Mouse (Mus musculus) layer of hippocampus, adult 2 months (tissue): ENCODE results near the gene Otx1. TPM values are rescaled to one million over a fixed set of nuclear protein-coding genes. Genes with fewer than 3 reads are reported as not detected.

Experiments
- DNase-seq, 2 experiments: peaks; one replicate each; pipeline ENCODE4 v3.0.0; 2022; ENCODE audit warnings: low spot score in 2 of 2
- H3K27ac ChIP-seq: fragments of 200-600 bp; 2 replicates; pipeline ENCODE4 v1.8.1; 2022
- H3K4me3 ChIP-seq: fragments of 200-600 bp; 2 replicates; pipeline ENCODE4 v1.8.1; 2022; ENCODE audit warnings: mild to moderate bottlenecking
- CTCF ChIP-seq: fragments of 200-600 bp; conservative IDR thresholded peaks from 2 replicates; pipeline ENCODE4 v1.8.1; 2022; ENCODE audit warnings: antibody characterized with exemption, mild to moderate bottlenecking, moderate library complexity
- total RNA-seq, 2 experiments: library from RNA; stranded (reverse); gene quantifications; 2 replicates each; pipeline ENCODE4 v1.2.3; 2021

Gene Otx1
- total RNA-seq, 2 experiments from 2014 or later = 3.6 to 4.2 TPM

DNA sequence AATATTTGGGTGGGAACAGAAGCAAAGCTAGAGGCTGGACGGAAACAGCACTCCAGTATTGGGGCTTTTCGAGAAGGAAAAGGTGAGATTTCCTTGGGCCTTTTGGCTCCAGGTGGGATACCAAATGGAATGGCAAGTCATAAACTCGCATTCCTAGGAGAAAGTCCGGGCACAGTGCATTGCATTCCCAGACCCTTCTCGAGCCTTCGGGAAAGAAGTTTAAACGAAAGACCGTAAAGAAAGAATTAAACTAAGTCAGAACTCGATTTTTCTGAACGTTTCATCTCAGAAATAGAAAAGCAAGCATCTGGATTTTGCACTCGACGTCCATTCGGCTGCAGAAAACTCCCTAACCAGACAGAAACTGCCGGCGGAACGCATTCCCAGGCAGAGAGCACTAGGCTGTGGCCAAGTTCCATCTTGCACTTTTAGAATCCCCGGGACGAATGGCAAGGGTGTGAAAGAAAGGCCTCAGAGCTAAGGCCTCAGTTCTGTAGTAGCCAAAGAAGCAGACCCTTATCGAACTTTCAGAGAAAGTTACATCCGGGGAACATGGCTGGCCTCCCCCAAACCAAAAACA, 5.0 kb downstream of the Otx1 start:
- no peak for DNase-seq
- Histone ChIP-seq H3K27ac (peak overlapping the region; percentile 46; the same call in 1 of the 2 replicates), H3K4me3 (peak overlapping the region; percentile 17; the same call in 1 of the 2 replicates)
- TF ChIP-seq CTCF = no peak

DNA sequence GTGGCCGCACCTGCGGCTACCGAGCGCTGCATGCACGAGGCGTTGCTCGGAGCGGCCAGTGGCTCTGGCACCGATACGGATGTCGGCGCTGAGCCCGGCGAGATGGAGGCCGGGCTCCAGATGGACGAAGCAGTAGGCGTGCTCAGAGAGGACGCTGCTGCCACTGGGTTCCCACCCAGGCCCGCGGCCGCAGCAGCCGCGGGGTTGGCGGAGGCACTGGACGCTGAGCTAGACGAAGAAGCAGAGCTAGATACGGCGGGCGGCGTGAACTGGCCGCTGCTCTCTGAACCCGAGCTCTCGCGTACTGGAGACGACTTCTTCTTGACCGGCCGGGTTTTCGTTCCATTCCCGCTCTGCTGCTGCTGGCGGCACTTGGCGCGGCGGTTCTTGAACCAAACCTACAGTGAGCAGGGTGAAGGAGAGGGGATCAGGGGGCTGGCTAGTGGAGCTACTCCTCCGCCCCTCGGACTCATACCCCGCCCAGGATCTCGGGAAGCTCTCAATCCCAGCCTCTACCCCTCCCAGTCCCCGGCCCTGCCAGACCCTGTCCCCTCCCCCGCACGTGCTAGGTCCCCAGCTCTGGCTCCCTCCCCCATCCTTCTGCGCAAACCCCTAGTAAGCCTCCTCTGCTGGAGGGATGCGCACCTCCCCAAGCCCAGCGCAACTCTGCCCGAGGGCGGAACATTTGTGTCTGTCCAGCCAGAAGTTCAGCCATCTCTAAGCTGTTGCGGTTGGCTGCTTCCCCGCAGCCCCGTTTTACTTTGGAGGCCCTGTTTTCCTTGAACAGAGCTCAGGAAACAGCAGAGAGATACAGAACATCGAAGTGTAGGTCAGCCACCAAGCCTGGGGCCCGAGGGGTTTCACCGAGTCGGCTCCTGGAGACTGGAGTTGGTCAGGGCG, 5.8 kb downstream of the Otx1 start:
- DNase-seq = peak in 1 of 2 experiments; percentile 37
- no peak for TF ChIP-seq CTCF
- peak overlapping the region; percentile 40 for H3K4me3 ChIP-seq
- peak overlapping the region; percentile 46; the same call in 1 of the 2 replicates for H3K27ac ChIP-seq

DNA sequence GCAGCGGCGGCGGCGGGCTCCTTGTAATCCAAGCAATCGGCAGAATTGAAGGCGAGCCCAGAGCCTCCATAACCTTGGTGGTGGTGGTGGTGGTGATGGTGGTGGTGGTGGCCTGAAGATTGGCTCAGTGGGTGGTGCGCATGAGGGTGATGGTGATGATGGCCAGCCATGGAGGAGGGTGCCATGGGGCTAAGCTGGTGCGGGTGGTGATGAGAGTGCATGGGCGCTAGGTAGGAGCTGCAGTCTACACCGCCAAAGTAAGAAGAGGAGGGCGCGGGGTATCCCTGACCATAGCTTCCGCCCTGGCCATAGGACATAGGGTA, 6.4 kb downstream of the Otx1 start:
- Histone ChIP-seq H3K27ac (peak overlapping the region; percentile 43; the same call in 1 of the 2 replicates), H3K4me3 (peak overlapping the region; percentile 40)
- no peak for DNase-seq
- no peak for TF ChIP-seq CTCF

DNA sequence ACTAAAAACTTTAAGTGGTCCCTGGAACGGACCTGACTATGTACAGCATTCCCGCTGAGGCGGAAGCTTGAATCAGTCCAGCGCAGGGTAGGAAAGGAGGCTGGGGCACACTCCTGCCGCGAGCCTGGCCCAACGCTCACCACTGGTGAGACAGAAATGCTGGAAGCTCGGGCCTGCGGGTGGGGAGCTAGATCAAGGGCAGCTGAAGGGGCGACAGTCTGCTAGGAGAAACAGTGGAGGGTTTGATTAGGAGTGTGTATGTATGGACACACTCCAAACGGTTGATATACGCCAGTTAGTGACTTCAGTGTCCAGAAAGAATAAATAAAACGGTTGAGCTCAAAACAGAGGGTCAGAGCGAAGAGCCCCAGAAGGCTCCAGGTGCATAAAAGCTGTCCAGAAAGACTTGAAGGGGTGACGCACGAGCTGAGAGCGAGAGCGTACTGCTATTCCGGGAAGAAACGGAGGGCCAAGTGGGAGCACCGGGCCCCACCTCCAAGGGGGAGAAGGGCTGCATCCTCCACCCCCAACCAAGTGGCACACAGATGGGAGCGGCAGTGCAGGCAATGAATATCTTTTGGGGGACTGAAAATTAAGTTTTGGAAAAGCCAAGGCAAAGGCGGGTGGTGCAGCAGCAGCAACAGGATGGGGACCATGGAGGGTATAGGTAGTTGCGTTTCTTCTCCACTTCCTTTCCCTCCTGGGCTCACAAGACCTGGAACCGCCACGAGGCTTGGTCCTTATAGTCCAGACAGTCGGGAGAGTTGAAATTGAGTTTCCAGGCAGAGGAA, 7.0 kb downstream of the Otx1 start:
- H3K4me3 ChIP-seq = no peak overlapping the region
- TF ChIP-seq CTCF = no peak
- no peak overlapping the region for H3K27ac ChIP-seq
- no peak for DNase-seq

DNA sequence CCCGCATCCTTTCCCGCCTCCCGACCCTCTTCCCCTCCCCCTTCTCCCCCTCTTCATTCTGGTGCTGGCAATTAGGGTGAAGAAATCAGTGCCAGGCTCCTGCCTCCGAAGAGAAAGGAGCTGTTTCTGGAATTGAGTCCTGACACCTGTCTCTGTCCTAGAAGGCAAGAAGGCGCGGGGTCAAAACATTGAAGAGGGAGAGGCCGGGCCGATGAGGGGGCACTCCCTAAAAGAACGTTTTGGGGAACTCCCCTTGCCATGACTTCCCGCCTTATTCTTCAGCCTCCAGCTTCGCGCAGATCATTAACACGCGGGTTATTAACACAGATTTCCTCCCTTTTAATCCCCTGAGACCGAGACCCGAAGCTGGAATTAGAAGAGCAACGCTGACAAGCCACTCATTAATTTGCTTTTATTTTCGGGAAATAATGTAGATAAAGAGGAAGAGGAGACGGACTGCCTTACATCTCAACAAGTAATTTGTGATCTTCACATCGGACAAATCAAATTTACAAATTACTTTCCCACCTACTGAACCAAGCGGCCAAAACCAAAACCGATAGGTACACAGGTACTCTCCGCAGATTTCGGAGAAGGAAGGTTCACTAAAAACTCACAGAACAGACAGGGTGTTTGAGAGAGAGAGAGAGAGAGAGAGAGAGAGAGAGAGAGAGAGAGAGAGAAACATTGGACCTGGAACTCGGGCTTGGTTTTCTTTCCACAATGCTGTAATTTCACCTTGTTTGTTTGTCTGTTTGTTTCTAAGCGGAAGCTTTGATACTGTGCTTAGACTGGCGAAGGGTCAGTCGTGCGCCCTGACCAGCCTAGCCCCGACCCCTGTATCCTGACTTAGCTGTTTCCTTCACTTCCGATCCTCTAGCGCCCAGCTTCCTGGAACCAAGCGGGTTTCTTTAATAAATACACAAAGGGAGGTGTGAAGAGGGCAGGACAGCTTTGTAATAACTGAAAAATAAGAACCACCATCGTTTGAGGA, 8.0 kb downstream of the Otx1 start:
- Histone ChIP-seq H3K27ac (no peak overlapping the region), H3K4me3 (no peak overlapping the region)
- no peak for DNase-seq
- no peak for TF ChIP-seq CTCF

DNA sequence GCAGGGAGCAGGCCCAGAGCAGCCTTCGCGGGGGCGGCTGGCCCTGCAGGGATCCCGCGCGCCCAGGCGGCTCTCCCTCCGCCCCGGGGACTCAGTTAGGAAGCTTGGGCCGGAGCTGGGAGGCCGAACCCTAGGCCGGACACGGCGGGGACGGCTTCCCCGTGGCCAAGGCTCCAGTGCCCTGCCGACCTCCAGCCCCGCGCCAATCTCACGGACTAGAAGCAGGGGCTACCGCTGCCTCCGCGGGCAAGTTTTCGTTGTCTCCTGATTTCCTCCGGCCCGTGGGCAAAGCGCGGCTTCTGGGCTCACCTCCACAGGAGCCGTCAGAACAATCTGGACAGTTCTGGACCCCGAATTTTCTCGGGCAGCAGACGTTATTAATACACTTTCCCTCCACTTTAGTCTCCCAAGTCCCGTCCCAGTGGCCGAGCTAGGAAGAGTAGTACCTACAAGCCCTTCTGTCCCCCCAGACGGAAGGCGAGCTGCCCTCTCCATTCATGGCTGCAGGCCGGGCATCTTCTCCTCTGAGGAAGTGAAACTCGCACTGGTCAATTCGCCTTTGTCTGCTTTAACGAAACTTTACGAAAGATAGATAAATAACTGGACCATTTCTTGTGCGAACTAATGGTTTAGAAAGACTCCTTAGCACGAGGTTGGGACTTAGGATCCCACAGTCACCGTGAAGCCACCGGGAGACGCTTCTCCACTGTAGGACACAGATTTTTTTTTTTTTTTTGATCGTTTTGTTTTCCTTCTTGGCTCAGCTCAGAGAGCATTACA, 8.9 kb downstream of the Otx1 start:
- no peak for DNase-seq
- no peak overlapping the region for H3K4me3 ChIP-seq
- no peak overlapping the region for H3K27ac ChIP-seq
- no peak for TF ChIP-seq CTCF

DNA sequence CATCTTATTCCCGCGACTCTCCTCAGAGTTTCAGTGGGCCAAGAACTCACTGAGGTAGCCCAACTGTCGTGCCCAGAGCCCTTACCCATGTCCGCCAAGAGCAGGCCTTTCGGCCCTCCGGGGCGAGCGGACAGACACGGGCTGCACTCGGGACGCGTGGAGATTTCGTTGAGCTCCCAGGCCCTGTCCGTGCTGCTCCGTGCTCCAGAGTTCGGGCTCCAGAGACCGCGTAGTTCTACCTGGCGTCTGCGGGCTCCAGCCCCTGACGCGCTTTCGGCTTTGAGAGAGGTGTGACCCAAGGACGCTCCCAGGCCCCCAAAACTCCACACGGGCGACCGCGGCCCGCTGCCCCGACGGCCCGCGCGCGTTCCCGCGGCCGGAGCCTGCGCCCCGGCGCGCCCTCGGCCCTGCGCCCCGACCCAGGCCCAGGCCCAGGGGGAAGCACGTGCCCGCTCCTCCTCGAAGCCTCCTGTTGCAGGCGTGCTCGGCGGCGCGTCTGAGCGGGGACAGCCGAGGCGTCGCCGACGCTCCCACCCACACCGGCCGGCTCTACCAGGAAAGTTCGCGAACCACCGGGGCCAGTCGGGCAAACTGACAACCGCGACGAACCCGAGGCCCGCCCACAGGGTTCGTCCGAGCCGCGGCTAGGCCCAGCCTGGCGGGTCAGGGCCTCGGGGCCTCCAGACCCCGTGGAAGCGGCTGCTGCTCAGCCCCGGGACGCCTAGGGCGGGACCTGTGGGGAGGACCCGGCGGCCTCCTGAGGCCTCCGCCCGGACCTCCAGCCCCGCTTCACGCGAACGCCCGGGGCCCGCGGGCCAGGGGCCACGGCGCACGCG, 9.7 kb downstream of the Otx1 start:
- no peak overlapping the region for H3K27ac ChIP-seq
- DNase-seq = no peak
- no peak for TF ChIP-seq CTCF
- no peak overlapping the region for H3K4me3 ChIP-seq

DNA sequence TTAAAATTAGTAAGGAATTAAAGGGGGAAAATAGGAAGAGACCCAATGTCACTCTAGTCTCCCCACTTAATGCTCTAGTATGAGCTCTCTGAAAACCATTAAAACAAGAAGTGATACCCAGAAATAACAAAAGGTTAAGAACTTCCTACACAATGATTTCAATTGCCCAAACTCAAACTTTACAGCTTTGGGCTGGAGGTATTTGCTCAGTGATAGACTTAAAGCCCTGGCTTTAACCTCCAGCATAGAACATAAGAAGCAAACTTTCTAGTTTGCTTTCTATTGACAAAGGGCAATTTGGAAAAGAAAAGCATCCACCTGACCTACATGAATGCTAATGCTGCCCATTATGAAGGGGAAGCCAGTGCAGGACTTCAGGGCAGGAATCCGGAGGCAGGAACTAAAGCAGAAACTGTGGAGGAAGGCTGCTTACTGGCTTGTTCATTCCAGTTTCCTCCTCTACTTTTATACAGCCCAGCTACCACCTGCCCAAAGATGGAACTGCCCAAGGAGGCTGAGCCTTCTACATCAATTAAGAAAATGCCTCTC, 14.2 kb downstream of the Otx1 start:
- Histone ChIP-seq H3K27ac (no peak overlapping the region), H3K4me3 (no peak overlapping the region)
- DNase-seq = no peak
- TF ChIP-seq CTCF = no peak

DNA sequence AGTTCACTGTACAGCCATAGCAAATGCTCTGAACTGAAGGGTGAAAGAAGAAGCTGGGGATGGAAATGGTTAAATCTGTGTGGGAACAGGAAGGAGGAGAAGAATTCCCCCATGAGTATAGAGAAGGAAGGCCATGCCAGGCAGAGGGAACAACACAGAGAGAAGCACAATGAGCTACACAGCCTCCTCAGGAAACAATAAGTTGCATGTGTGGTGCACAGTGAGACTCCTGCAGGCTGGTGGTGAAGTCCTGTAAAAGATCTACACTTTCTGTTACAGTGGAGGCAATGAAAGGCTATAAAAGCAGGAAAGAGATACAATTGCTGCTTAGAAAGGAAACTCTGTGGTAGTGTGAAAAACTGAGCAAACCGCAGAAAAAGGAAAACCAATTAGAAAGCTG, 17.6 kb downstream of the Otx1 start:
- TF ChIP-seq CTCF = no peak
- H3K27ac ChIP-seq = no peak overlapping the region
- no peak overlapping the region for H3K4me3 ChIP-seq
- DNase-seq = no peak

DNA sequence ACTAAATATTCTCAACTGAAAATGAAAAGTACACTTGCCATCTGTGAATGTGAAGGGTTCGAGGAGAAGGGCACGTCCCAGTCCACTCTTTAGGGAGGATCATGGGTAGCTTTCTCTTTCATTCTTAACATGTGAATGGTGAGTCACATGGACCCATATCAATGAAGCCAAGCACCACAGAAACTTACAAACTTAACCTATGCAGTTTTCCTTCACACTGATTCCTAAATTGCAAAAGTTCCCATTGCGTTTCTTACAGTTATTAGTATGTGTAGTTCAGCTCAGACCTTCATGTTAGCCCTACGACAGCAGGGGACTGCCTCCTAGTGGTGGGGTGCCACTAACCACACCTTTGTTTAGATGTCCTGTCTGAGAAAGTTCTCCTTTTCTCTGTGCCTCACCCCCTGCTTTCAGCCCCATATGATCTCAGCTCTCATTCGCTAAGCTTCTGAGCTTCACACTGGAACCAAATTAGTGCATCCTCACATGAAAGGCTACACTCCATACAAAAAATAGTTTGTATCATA, 28.6 kb downstream of the Otx1 start:
- H3K4me3 ChIP-seq = no peak overlapping the region
- DNase-seq = no peak
- peak; percentile 60 for TF ChIP-seq CTCF
- H3K27ac ChIP-seq = no peak overlapping the region
